Mouse (Mus musculus) left cerebral cortex, postnatal 25 days (tissue): ENCODE results near the gene Dnajc6. TPM values are rescaled to one million over a fixed set of nuclear protein-coding genes. Genes with fewer than 3 reads are reported as not detected.

Source experiments
- DNase-seq, 2 experiments: peaks; one replicate each; pipeline ENCODE4 v3.0.0; 2022; ENCODE audit warnings: low spot score in 2 of 2, mixed read lengths in 1 of 2
- intact Hi-C: fragments of 180-260 bp; cut with DNase I; formaldehyde crosslinking; loops from one replicate; pipeline ENCODE4 v1.15.1; 2025
- total RNA-seq, 2 experiments: library from RNA; stranded (reverse); gene quantifications; 2 replicates each; pipeline ENCODE4 v1.2.3; 2021

Gene Dnajc6
- total RNA-seq, 2 experiments from 2014 or later = 306 to 342 TPM

- intact Hi-C loops = loop anchor here (1.0 kb wide), 1 partner anchor 341 kb away; no protein-coding TSS in a partner anchor
- no peak for DNase-seq
These were observed 160.6 kb downstream of the Dnajc6 start for GRCm38 (mm10) chr4:101656956-101657570.

GRCm38 (mm10) chr4:101664160-101664750 lies 167.8 kb downstream of the Dnajc6 start:
- intact Hi-C loops = loop anchor here (10.0 kb wide), 1 partner anchor 991 kb away; no protein-coding TSS in a partner anchor
- peak; percentile 38 to 44 for DNase-seq

GRCm38 (mm10) chr4:101664766-101665165 lies 168.3 kb downstream of the Dnajc6 start:
- intact Hi-C loops = loop anchor here (10.0 kb wide), 1 partner anchor 990 kb away; no protein-coding TSS in a partner anchor
- DNase-seq = no peak

- DNase-seq = no peak
- intact Hi-C loops = loop anchor here (10.0 kb wide), 1 partner anchor 986 kb away; no protein-coding TSS in a partner anchor
These were observed 172.7 kb downstream of the Dnajc6 start for GRCm38 (mm10) chr4:101669161-101669560.

- intact Hi-C loops = loop anchor here (10.0 kb wide), 1 partner anchor 985 kb away; no protein-coding TSS in a partner anchor
- no peak for DNase-seq
These were observed 173.4 kb downstream of the Dnajc6 start for GRCm38 (mm10) chr4:101669811-101670210.

GRCm38 (mm10) chr4:101674790-101675189 lies 178.3 kb downstream of the Dnajc6 start:
- intact Hi-C loops = no loop called here

GRCm38 (mm10) chr4:101675726-101676125 lies 179.3 kb downstream of the Dnajc6 start:
- DNase-seq = no peak
- intact Hi-C loops = no loop called here

More at GRCm38 (mm10) chr4:101674790-101675189, 178.3 kb downstream of the Dnajc6 start:
- no peak for DNase-seq

GRCm38 (mm10) chr4:101682620-101683019 lies 186.2 kb downstream of the Dnajc6 start:
- intact Hi-C loops = no loop called here

GRCm38 (mm10) chr4:101683086-101683485 lies 186.6 kb downstream of the Dnajc6 start:
- intact Hi-C loops = no loop called here
- DNase-seq = no peak

More at GRCm38 (mm10) chr4:101682620-101683019, 186.2 kb downstream of the Dnajc6 start:
- no peak for DNase-seq

- DNase-seq = no peak
- intact Hi-C loops = no loop called here
These were observed 188.4 kb downstream of the Dnajc6 start for GRCm38 (mm10) chr4:101684821-101685220.

GRCm38 (mm10) chr4:101686227-101686810 lies 189.9 kb downstream of the Dnajc6 start:
- intact Hi-C loops = no loop called here
- no peak for DNase-seq

- no peak for DNase-seq
- intact Hi-C loops = no loop called here
These were observed 192.8 kb downstream of the Dnajc6 start for GRCm38 (mm10) chr4:101689241-101689640.

GRCm38 (mm10) chr4:101689645-101690044 lies 193.2 kb downstream of the Dnajc6 start:
- DNase-seq = no peak

More at GRCm38 (mm10) chr4:101689645-101690044, 193.2 kb downstream of the Dnajc6 start:
- intact Hi-C loops = no loop called here

Other genes with a start within 250 kb of the Dnajc6 start
- gene Jak1, start 231.4 kb upstream of the Dnajc6 start, total RNA-seq = 100 to 1,000 TPM; 122 to 124 TPM
- 10 to 100 TPM; 31.4 to 50.2 TPM for gene Ak4, start 77.4 kb upstream of the Dnajc6 start, total RNA-seq
- 10 to 100 TPM; 26.4 to 27.8 TPM for gene Leprot, start 151.1 kb downstream of the Dnajc6 start, total RNA-seq
- gene Lepr, start 220.8 kb downstream of the Dnajc6 start, total RNA-seq = 1 to 10 TPM; 3.7 to 3.8 TPM